In genomic region chr3:52817416-52817815, GRCm38 (mm10) we compare ENCODE assay signal across 19 mouse cellular contexts.
DNase-seq lines count a peak whose midpoint lies in the region; ATAC-seq lines count a peak whose summit lies in the region.
"Had no signal": no experiment of that assay in that cellular context is flagged by ENCODE, and none has a peak within 500 bp of the region (broad histone marks: within the 10 kb centered on the region; RNA-seq: fewer than 3 reads in every experiment).

No protein-coding gene starts in this region.

- no peak overlapping the region for H3K4me2 ChIP-seq in midbrain, embryonic 14.5 days (ENCODE audit: low read length)
- H3K4me2 ChIP-seq: forebrain, embryonic 13.5 days; limb, embryonic 12.5 days; liver, embryonic 11.5 days; midbrain, embryonic 12.5 days had no signal

- peaks cover 42% of the 10 kb centered on the region for H3K4me1 ChIP-seq in midbrain, embryonic 10.5 days
- H3K4me1 ChIP-seq in midbrain, embryonic 14.5 days (ENCODE audit: control insufficient read depth, insufficient read depth, low read length) = peaks cover 12% of the 10 kb centered on the region; the same call in 1 of the 2 replicates
- H3K4me1 ChIP-seq: limb, embryonic 12.5 days had no signal

- 86% methylated on average over 6 of the region's 6 CpGs for WGBS in midbrain, embryonic 10.5 days
- 86% methylated on average over 6 of the region's 6 CpGs for WGBS in midbrain, embryonic 14.5 days

- peak; percentile 35 for DNase-seq in gastrocnemius, postnatal 25 days
- DNase-seq in gastrocnemius, postnatal 10 days = no peak
- no peak for DNase-seq in midbrain, embryonic 10.5 days (ENCODE audit: low spot score)
- DNase-seq in midbrain, embryonic 14.5 days = no peak
- peak; percentile 40 to 59 for DNase-seq in heart, adult 9 months (ENCODE audit: low spot score in 2 of 2)
- DNase-seq in retina, postnatal 1 day = no peak
- DNase-seq in layer of hippocampus, adult 8-10 months (ENCODE audit: low spot score in 2 of 2) = no peak
- DNase-seq: cerebellum, adult 8-10 months; cerebellum, postnatal 36 days; embryo, embryonic 11 days; kidney, postnatal 36 days; liver, postnatal 0 days; right cerebral cortex, postnatal 25 days had no signal

- no peak overlapping the region for H3K4me3 ChIP-seq in midbrain, embryonic 10.5 days
- H3K4me3 ChIP-seq in midbrain, embryonic 14.5 days (replicated peaks; ENCODE audit: low read depth, low read length) = no peak overlapping the region
- H3K4me3 ChIP-seq: forebrain, embryonic 13.5 days; limb, embryonic 12.5 days; midbrain, embryonic 12.5 days had no signal

- H3K9me3 ChIP-seq in midbrain, embryonic 10.5 days (replicated peaks) = no peaks in the 10 kb centered on the region
- H3K9me3 ChIP-seq in midbrain, embryonic 14.5 days (ENCODE audit: control insufficient read depth, low read length) = no peaks in the 10 kb centered on the region
- H3K9me3 ChIP-seq: forebrain, embryonic 13.5 days; limb, embryonic 12.5 days; midbrain, embryonic 12.5 days had no signal

- peak overlapping the region; percentile 42 for H3K27ac ChIP-seq in midbrain, embryonic 10.5 days (replicated peaks)
- H3K27ac ChIP-seq in midbrain, embryonic 14.5 days (replicated peaks; ENCODE audit: low read depth, low read length) = no peak overlapping the region
- H3K27ac ChIP-seq: forebrain, embryonic 13.5 days; limb, embryonic 12.5 days; midbrain, embryonic 12.5 days had no signal

- ATAC-seq in midbrain, embryonic 14.5 days (ENCODE audit: low FRiP score, low TSS enrichment) = no peak
- ATAC-seq: forebrain, embryonic 13.5 days; intestine, postnatal 0 days; liver, postnatal 0 days; lung, postnatal 0 days had no signal

- no peak overlapping the region for H3K9ac ChIP-seq in midbrain, embryonic 14.5 days (replicated peaks; ENCODE audit: low read length)
- H3K9ac ChIP-seq: forebrain, embryonic 13.5 days; limb, embryonic 12.5 days; liver, postnatal 0 days; midbrain, embryonic 12.5 days had no signal

- no peaks in the 10 kb centered on the region for H3K36me3 ChIP-seq in midbrain, embryonic 10.5 days
- H3K36me3 ChIP-seq in midbrain, embryonic 14.5 days (ENCODE audit: control insufficient read depth, insufficient read depth, low read length) = no peaks in the 10 kb centered on the region
- H3K36me3 ChIP-seq: limb, embryonic 12.5 days; midbrain, embryonic 12.5 days had no signal

- peaks cover 8% of the 10 kb centered on the region for H3K27me3 ChIP-seq in midbrain, embryonic 10.5 days (ENCODE audit: low read depth, poor library complexity, severe bottlenecking)
- H3K27me3 ChIP-seq in midbrain, embryonic 14.5 days (ENCODE audit: control insufficient read depth, insufficient read depth, low read length) = no peaks in the 10 kb centered on the region
- H3K27me3 ChIP-seq: forebrain, embryonic 13.5 days; limb, embryonic 12.5 days had no signal

Comparison
In these comparisons a context has a peak if more than half of its experiments do, and no peak if none do; other contexts are left out.
1. DNase-seq: peak in gastrocnemius, postnatal 25 days (single experiment) and heart, adult 9 months (2 of 2); none in gastrocnemius, postnatal 10 days (single experiment), midbrain, embryonic 10.5 days (single experiment), midbrain, embryonic 14.5 days (single experiment), retina, postnatal 1 day (single experiment) and layer of hippocampus, adult 8-10 months (0 of 2).